Mouse (Mus musculus) MEL (cell line): Measurements from ENCODE around the gene Pphln1. TPM values are rescaled to one million over a fixed set of nuclear protein-coding genes. Genes with fewer than 3 reads are reported as not detected.

Experiments
- DNase-seq: peaks from one replicate; pipeline ENCODE4 v3.0.0; 2011; ENCODE audit warnings: low read depth, low spot score
- H3K27ac ChIP-seq: 2 replicates; pipeline ENCODE4 v1.5.1; 2012; ENCODE audit warnings: low read depth, mild to moderate bottlenecking, control low read depth, low read length, moderate library complexity; ENCODE audit not compliant: control insufficient read depth
- H3K27me3 ChIP-seq, 2 experiments: fragments of 150-350 bp in 1 of 2; sonication (generic) in 1 of 2; 2 replicates each; pipeline ENCODE4 v1.6.1; 2012; ENCODE audit warnings: low read length in 2 of 2, mild to moderate bottlenecking in 2 of 2, improper control_type of control experiment in 1 of 2, moderate library complexity in 1 of 2; ENCODE audit not compliant: insufficient read depth in 2 of 2, control insufficient read depth in 1 of 2
- H3K36me3 ChIP-seq, 2 experiments: 2 replicates each; pipeline ENCODE4 v1.6.1; 2012 to 2014; ENCODE audit warnings: low read length in 2 of 2, improper control_type of control experiment in 1 of 2, inconsistent platforms in 1 of 2, mild to moderate bottlenecking in 1 of 2; ENCODE audit not compliant: insufficient read depth in 2 of 2, control insufficient read depth in 1 of 2
- H3K4me1 ChIP-seq, 2 experiments: fragments of 150-350 bp in 1 of 2; sonication (generic) in 1 of 2; 2 replicates each; pipeline ENCODE4 v1.6.1; 2012; ENCODE audit warnings: low read length in 2 of 2, improper control_type of control experiment in 1 of 2, mild to moderate bottlenecking in 1 of 2; ENCODE audit not compliant: insufficient read depth in 2 of 2, control insufficient read depth in 1 of 2
- H3K4me3 ChIP-seq, 2 experiments: fragments of 150-350 bp in 1 of 2; sonication (generic) in 1 of 2; 2 replicates each; pipeline ENCODE4 v1.5.1; 2012; ENCODE audit warnings: low read depth in 2 of 2, low read length in 2 of 2, mild to moderate bottlenecking in 2 of 2, moderate library complexity in 2 of 2, control low read depth in 1 of 2, improper control_type of control experiment in 1 of 2; ENCODE audit not compliant: control insufficient read depth in 1 of 2, insufficient read depth in 1 of 2
- H3K79me2 ChIP-seq: 2 replicates; pipeline ENCODE4 v1.6.1; 2012; ENCODE audit warnings: mild to moderate bottlenecking, low read length, moderate library complexity; ENCODE audit not compliant: control insufficient read depth, poor library complexity, insufficient read depth
- H3K9ac ChIP-seq: 2 replicates; pipeline ENCODE4 v1.6.1; 2012; ENCODE audit warnings: low read depth, mild to moderate bottlenecking, control low read depth, low read length, moderate library complexity; ENCODE audit not compliant: control insufficient read depth, poor library complexity, severe bottlenecking
- H3K9me3 ChIP-seq: fragments of 150-350 bp; sonication (generic); replicated peaks from 2 replicates; pipeline ENCODE4 v1.6.1; 2012; ENCODE audit warnings: mild to moderate bottlenecking, low read length, improper control_type of control experiment, moderate library complexity; ENCODE audit not compliant: insufficient read depth
- CHD2 ChIP-seq: IDR thresholded peaks from 2 replicates; pipeline ENCODE4 v1.6.1; 2011; ENCODE audit warnings: low read length, improper control_type of control experiment
- CTCF ChIP-seq, 3 experiments: IDR thresholded peaks in 2 of 3; conservative IDR thresholded peaks in 1 of 3; 2 replicates each; pipeline ENCODE4 v1.5.1; 2011 to 2012; ENCODE audit warnings: low read length in 3 of 3, low read depth in 2 of 3, mild to moderate bottlenecking in 2 of 3, improper control_type of control experiment in 1 of 3, inconsistent platforms in 1 of 3, mixed read lengths in 1 of 3, moderate library complexity in 1 of 3; ENCODE audit not compliant: control insufficient read depth in 1 of 3, insufficient read depth in 1 of 3, poor library complexity in 1 of 3, severe bottlenecking in 1 of 3
- ELF1 ChIP-seq: IDR thresholded peaks from 2 replicates; pipeline ENCODE4 v1.6.1; 2014; ENCODE audit warnings: low read depth, mild to moderate bottlenecking, inconsistent platforms, low read length, improper control_type of control experiment, moderate library complexity
- EP300 ChIP-seq, 2 experiments: IDR thresholded peaks; 2 replicates each; pipeline ENCODE4 v1.6.1; 2011; ENCODE audit warnings: improper control_type of control experiment in 2 of 2, low read length in 2 of 2, low read depth in 1 of 2, mild to moderate bottlenecking in 1 of 2
- HCFC1 ChIP-seq: IDR thresholded peaks from 2 replicates; pipeline ENCODE4 v1.6.1; 2012; ENCODE audit warnings: low read depth, mild to moderate bottlenecking, inconsistent platforms, low read length, improper control_type of control experiment, moderate library complexity
- MXI1 ChIP-seq: IDR thresholded peaks from 2 replicates; pipeline ENCODE4 v1.6.1; 2011; ENCODE audit warnings: mild to moderate bottlenecking, low read depth, low read length, improper control_type of control experiment
- MYB ChIP-seq: IDR thresholded peaks from 2 replicates; pipeline ENCODE4 v1.6.1; 2011; ENCODE audit warnings: mild to moderate bottlenecking, low read depth, low read length, improper control_type of control experiment
- POLR2A ChIP-seq, 2 experiments: IDR thresholded peaks; 2 replicates each; pipeline ENCODE4 v1.6.1; 2011 to 2012; ENCODE audit warnings: low read length in 2 of 2, mild to moderate bottlenecking in 2 of 2, control low read depth in 1 of 2, improper control_type of control experiment in 1 of 2, low read depth in 1 of 2, moderate library complexity in 1 of 2; ENCODE audit not compliant: control insufficient read depth in 1 of 2, insufficient read depth in 1 of 2, poor library complexity in 1 of 2
- POLR2AphosphoS2 ChIP-seq: IDR thresholded peaks from 2 replicates; pipeline ENCODE4 v1.6.1; 2011; ENCODE audit warnings: low read length, improper control_type of control experiment
- RAD21 ChIP-seq: IDR thresholded peaks from 2 replicates; pipeline ENCODE4 v1.6.1; 2011; ENCODE audit warnings: mild to moderate bottlenecking, low read depth, low read length, improper control_type of control experiment
- RCOR1 ChIP-seq: IDR thresholded peaks from 2 replicates; pipeline ENCODE4 v1.6.1; 2012; ENCODE audit warnings: low read depth, mild to moderate bottlenecking, inconsistent platforms, low read length, improper control_type of control experiment
- SMC3 ChIP-seq: IDR thresholded peaks from 2 replicates; pipeline ENCODE4 v1.6.1; 2011; ENCODE audit warnings: low read depth, low read length, improper control_type of control experiment
- TCF12 ChIP-seq: IDR thresholded peaks from 2 replicates; pipeline ENCODE4 v1.6.1; 2014; ENCODE audit warnings: low read depth, mild to moderate bottlenecking, inconsistent platforms, low read length, improper control_type of control experiment, moderate library complexity
- USF1 ChIP-seq: IDR thresholded peaks from 2 replicates; pipeline ENCODE4 v1.6.1; 2014; ENCODE audit warnings: low read depth, mild to moderate bottlenecking, inconsistent platforms, low read length, improper control_type of control experiment, moderate library complexity
- USF2 ChIP-seq, 2 experiments: IDR thresholded peaks; 2 replicates each; pipeline ENCODE4 v1.6.1; 2011 to 2012; ENCODE audit warnings: improper control_type of control experiment in 2 of 2, low read length in 2 of 2, borderline replicate concordance in 1 of 2, inconsistent platforms in 1 of 2, low read depth in 1 of 2, mild to moderate bottlenecking in 1 of 2; ENCODE audit not compliant: insufficient read depth in 1 of 2
- ZNF384 ChIP-seq: IDR thresholded peaks from 2 replicates; pipeline ENCODE4 v1.6.1; 2012; ENCODE audit warnings: low read depth, mild to moderate bottlenecking, inconsistent platforms, low read length, improper control_type of control experiment
- polyA plus RNA-seq, 2 experiments: library from polyadenylated mRNA; stranded (reverse) in 1 of 2; unstranded in 1 of 2; fragments of >175 nt in 1 of 2; fragments of >200 nt in 1 of 2; gene quantifications; 2 replicates each; pipeline versions ENCODE4 v1.2.1 to v1.2.4; 2012; ENCODE audit warnings: low replicate concordance in 2 of 2, low read depth in 1 of 2; ENCODE audit not compliant: insufficient read length in 2 of 2, insufficient read depth in 1 of 2, missing spikeins in 1 of 2
- total RNA-seq: library from RNA; depleted of rRNA; stranded (reverse); fragments of 300-350 nt; gene quantifications from 2 replicates; pipeline ENCODE4 v1.2.3, GENCODE M21; 2012

Pphln1 gene
- total and polyA plus RNA-seq, 3 experiments, result 43.4 to 63.0 (median 50.1) TPM

- TF ChIP-seq POLR2AphosphoS2 (no peak), USF1 (peak; percentile 41; the same call in 1 of the 2 replicates)
- Histone ChIP-seq H3K4me1 (no peaks in the 10 kb centered on the region), H3K4me3 (no peak overlapping the region), H3K27me3 (no peaks in the 10 kb centered on the region), H3K9ac (no peak overlapping the region), H3K9me3 (no peaks in the 10 kb centered on the region), H3K36me3 (peaks cover 0 to 6% of the 10 kb centered on the region in 2 experiments; a peak in 2 of 4 replicates), H3K79me2 (no peaks in the 10 kb centered on the region), H3K27ac (no peak overlapping the region)
- DNase-seq, result no peak
Observed at GRCm38 (mm10) chr15:93489597-93489996, 91.4 kb downstream of the Pphln1 start.

DNA sequence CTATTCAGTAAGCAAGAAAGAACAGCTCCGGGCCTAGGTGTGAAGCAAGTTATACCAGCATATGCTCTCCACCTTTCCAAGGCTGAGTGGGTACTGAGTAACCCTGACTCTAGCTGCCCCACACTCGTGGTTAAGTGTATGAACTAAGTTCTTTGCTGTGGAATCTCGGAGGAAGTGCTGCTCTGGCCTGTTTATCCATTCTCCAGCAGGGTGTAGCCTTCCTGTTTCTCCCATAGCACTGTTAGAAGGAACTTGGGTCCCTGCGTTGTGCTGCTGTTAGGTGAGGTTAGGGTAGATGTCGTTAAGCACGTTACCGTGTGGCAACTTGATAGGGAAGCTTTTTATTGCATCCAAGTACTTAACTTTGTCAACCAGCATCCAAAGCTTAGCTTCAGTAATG, 96.5 kb downstream of the Pphln1 start:
- Histone ChIP-seq H3K36me3 (0 out of 4 replicates have a peak, but pooled peaks cover 0 to 2% of the 10 kb centered on the region in 2 experiments), H3K4me1 (no peaks in the 10 kb centered on the region), H3K27ac (no peak overlapping the region), H3K9me3 (no peaks in the 10 kb centered on the region), H3K9ac (no peak overlapping the region), H3K4me3 (no peak overlapping the region), H3K79me2 (no peaks in the 10 kb centered on the region), H3K27me3 (no peaks in the 10 kb centered on the region)
- no peak for TF ChIP-seq MXI1
- TF ChIP-seq MYB, result no peak
- no peak for TF ChIP-seq RCOR1
- no peak for TF ChIP-seq HCFC1
- no peak for DNase-seq

GRCm38 (mm10) chr15:93499866-93500265, 101.7 kb downstream of the Pphln1 start:
- H3K9me3 ChIP-seq, result no peaks in the 10 kb centered on the region
- H3K36me3 ChIP-seq, result no peaks in the 10 kb centered on the region

DNA sequence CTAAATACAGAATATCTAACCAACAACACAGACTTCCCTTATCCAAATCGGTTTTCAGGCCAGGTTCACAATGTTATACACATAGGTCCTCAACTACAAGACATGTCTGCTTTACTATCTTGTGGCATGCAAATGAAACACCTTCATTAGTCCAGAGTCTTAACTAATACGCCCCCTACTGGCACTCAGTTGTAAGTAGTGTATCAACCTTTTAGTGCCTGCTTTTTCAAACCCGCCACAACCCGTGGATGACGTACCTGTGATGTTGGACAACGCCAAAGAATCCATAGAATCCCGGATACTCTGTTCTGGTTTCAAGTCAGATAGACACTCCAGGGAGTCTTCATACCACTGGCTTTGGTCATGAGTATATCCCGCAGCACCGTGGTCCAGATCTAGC, 104.6 kb downstream of the Pphln1 start:
- no peak for TF ChIP-seq TCF12
- no peak for TF ChIP-seq POLR2A (IDR thresholded peaks at IDR 0.05; ENCODE audit: control insufficient read depth in 1 of 2, insufficient read depth in 1 of 2, low read depth in 1 of 2, low read length in 2 of 2, poor library complexity in 1 of 2)
- TF ChIP-seq RAD21, result peak; percentile 31
- TF ChIP-seq SMC3, result peak; percentile 43
- peak in 2 of 3 experiments; percentile 57 to 60; a peak in 4 of 6 replicates for TF ChIP-seq CTCF (IDR thresholded peaks at IDR 0.05 in 2 of 3, conservative IDR thresholded peaks at IDR 0.05 in 1 of 3; ENCODE audit: control insufficient read depth in 1 of 3, insufficient read depth in 1 of 3, low read depth in 2 of 3, low read length in 3 of 3, poor library complexity in 1 of 3, severe bottlenecking in 1 of 3)
- no peak for TF ChIP-seq CHD2
- no peak for TF ChIP-seq EP300 (IDR thresholded peaks at IDR 0.05; ENCODE audit: low read depth in 1 of 2, low read length in 2 of 2)
- TF ChIP-seq ZNF384, result no peak
- TF ChIP-seq USF2 (IDR thresholded peaks at IDR 0.05; ENCODE audit: borderline replicate concordance in 1 of 2, insufficient read depth in 1 of 2, low read depth in 1 of 2, low read length in 2 of 2), result no peak
- TF ChIP-seq, all 39 proteins: peak for 3
- DNase-seq, result peak; percentile 34
- Histone ChIP-seq H3K4me3 (no peak overlapping the region), H3K79me2 (no peaks in the 10 kb centered on the region), H3K9me3 (no peaks in the 10 kb centered on the region), H3K4me1 (no peaks in the 10 kb centered on the region), H3K27me3 (no peaks in the 10 kb centered on the region), H3K9ac (no peak overlapping the region), H3K36me3 (no peaks in the 10 kb centered on the region), H3K27ac (no peak overlapping the region)

More at GRCm38 (mm10) chr15:93499866-93500265, 101.7 kb downstream of the Pphln1 start:
- no peak for TF ChIP-seq ELF1
- Histone ChIP-seq H3K79me2 (no peaks in the 10 kb centered on the region), H3K9ac (no peak overlapping the region), H3K4me1 (no peaks in the 10 kb centered on the region), H3K4me3 (no peak overlapping the region), H3K27ac (no peak overlapping the region), H3K27me3 (no peaks in the 10 kb centered on the region)
- no peak for DNase-seq
